31 mouse cellular contexts compared by ENCODE assay signal in the genomic region with DNA sequence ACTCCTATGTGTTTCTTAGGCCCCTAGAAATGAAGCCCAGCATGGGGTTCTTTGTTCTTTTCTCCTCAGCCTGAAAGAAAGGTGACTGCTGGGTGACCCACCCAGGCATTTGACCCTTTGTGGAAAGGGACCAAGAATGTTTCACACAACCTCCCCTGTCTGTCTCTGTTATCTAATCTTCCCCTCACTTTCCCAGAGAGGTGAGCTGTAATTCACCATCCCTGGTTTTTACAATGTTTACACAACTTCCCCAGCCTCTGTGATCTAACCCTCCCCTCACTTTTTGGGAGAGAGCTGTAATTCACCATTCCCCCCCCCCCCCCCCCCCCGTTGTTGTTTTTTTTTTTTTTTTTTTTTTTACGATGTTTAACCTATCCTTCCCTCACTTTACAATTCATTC.
DNase-seq lines count a peak whose midpoint lies in the region; ATAC-seq and TF ChIP-seq lines count a peak whose summit lies in the region.
"Had no signal": no experiment of that assay in that cellular context is flagged by ENCODE, and none has a peak within 500 bp of the region (broad histone marks: within the 10 kb centered on the region; RNA-seq: fewer than 3 reads in every experiment).

No protein-coding gene starts in this region.

- no peak for TF ChIP-seq EP300 in CH12.LX (IDR thresholded peaks at IDR 0.05; ENCODE audit: low read length)

- H3K4me1 ChIP-seq in kidney, embryonic 15.5 days = peaks cover 30% of the 10 kb centered on the region
- peaks cover 31 to 74% of the 10 kb centered on the region in 2 experiments for H3K4me1 ChIP-seq in CH12.LX (ENCODE audit: control insufficient read depth in 1 of 2, insufficient read depth in 2 of 2)
- peaks cover 15% of the 10 kb centered on the region; the same call in 1 of the 2 replicates for H3K4me1 ChIP-seq in intestine, embryonic 16.5 days (ENCODE audit: control insufficient read depth, insufficient read depth, low read length)
- H3K4me1 ChIP-seq in midbrain, postnatal 0 days (ENCODE audit: insufficient read depth, low read length) = no peaks in the 10 kb centered on the region
- H3K4me1 ChIP-seq: embryonic facial prominence, embryonic 13.5 days had no signal

- no peaks in the 10 kb centered on the region for H3K36me3 ChIP-seq in kidney, embryonic 15.5 days
- no peaks in the 10 kb centered on the region for H3K36me3 ChIP-seq in CH12.LX (replicated peaks in 1 of 2; ENCODE audit: control insufficient read depth in 1 of 2, insufficient read depth in 1 of 2, low read length in 1 of 2)
- no peaks in the 10 kb centered on the region for H3K36me3 ChIP-seq in intestine, embryonic 16.5 days (ENCODE audit: control insufficient read depth, insufficient read depth, low read length)
- H3K36me3 ChIP-seq in midbrain, postnatal 0 days (ENCODE audit: insufficient read depth, low read length) = no peaks in the 10 kb centered on the region
- H3K36me3 ChIP-seq: embryonic facial prominence, embryonic 10.5 days; embryonic facial prominence, embryonic 13.5 days; forebrain, embryonic 10.5 days; G1E; heart, embryonic 10.5 days; heart, embryonic 13.5 days had no signal

- H3K4me2 ChIP-seq in kidney, embryonic 15.5 days = no peak overlapping the region
- peak overlapping the region; percentile 58 for H3K4me2 ChIP-seq in CH12.LX (ENCODE audit: insufficient read depth, low read depth, poor library complexity, severe bottlenecking)
- no peak overlapping the region for H3K4me2 ChIP-seq in intestine, embryonic 16.5 days (ENCODE audit: low read depth, low read length)
- H3K4me2 ChIP-seq in midbrain, postnatal 0 days (ENCODE audit: low read depth, low read length, poor library complexity, severe bottlenecking) = no peak overlapping the region
- H3K4me2 ChIP-seq: embryonic facial prominence, embryonic 13.5 days; heart, embryonic 13.5 days; hindbrain, embryonic 14.5 days had no signal

- dilution Hi-C loops in CH12.LX (cut with MboI; ENCODE audit: extremely low pct_ligation_motif_present, extremely low pct_unique_long_range_greater_than_20kb, low sequenced_read_pairs) = no loop called here

- peaks cover under 1% of the 10 kb centered on the region for H3K79me2 ChIP-seq in CH12.LX (replicated peaks; ENCODE audit: control insufficient read depth, extremely low read depth, insufficient read depth, poor library complexity, severe bottlenecking)

- peak overlapping the region; percentile 62 for H3K27ac ChIP-seq in kidney, embryonic 15.5 days
- H3K27ac ChIP-seq in CH12.LX (ENCODE audit: insufficient read depth, low read depth) = 0 out of 2 replicates have a peak overlapping the region, but pooled peaks have one; percentile 28
- H3K27ac ChIP-seq in intestine, embryonic 16.5 days (ENCODE audit: low read length) = no peak overlapping the region
- H3K27ac ChIP-seq in midbrain, postnatal 0 days (ENCODE audit: low read depth, low read length) = no peak overlapping the region
- H3K27ac ChIP-seq: embryonic facial prominence, embryonic 10.5 days; embryonic facial prominence, embryonic 13.5 days; forebrain, embryonic 10.5 days; gastrocnemius, adult 2 months; hindbrain, embryonic 14.5 days; hindbrain, postnatal 0 days had no signal

- in situ Hi-C loops in CH12.LX (cut with MboI; ENCODE audit: low pct_ligation_motif_present, low pct_unique_long_range_greater_than_20kb, low sequenced_read_pairs) = no loop called here

- H3K4me3 ChIP-seq in kidney, embryonic 15.5 days (replicated peaks) = no peak overlapping the region
- H3K4me3 ChIP-seq in CH12.LX (replicated peaks in 1 of 3; ENCODE audit: low read depth in 2 of 3, low read length in 2 of 3, poor library complexity in 1 of 3) = no peak overlapping the region
- H3K4me3 ChIP-seq in intestine, embryonic 16.5 days (ENCODE audit: low read length) = no peak overlapping the region
- no peak overlapping the region for H3K4me3 ChIP-seq in midbrain, postnatal 0 days (ENCODE audit: low read depth, low read length)
- H3K4me3 ChIP-seq: embryonic facial prominence, embryonic 10.5 days; embryonic facial prominence, embryonic 13.5 days; forebrain, embryonic 10.5 days; gastrocnemius, adult 2 months; heart, embryonic 10.5 days; heart, embryonic 13.5 days had no signal

- H3K9me3 ChIP-seq in kidney, embryonic 15.5 days (replicated peaks) = no peaks in the 10 kb centered on the region
- H3K9me3 ChIP-seq in CH12.LX (replicated peaks; ENCODE audit: low read length) = no peaks in the 10 kb centered on the region
- no peaks in the 10 kb centered on the region for H3K9me3 ChIP-seq in intestine, embryonic 16.5 days (ENCODE audit: control insufficient read depth, low read length)
- H3K9me3 ChIP-seq in midbrain, postnatal 0 days (ENCODE audit: low read length) = no peaks in the 10 kb centered on the region
- H3K9me3 ChIP-seq: embryonic facial prominence, embryonic 10.5 days; embryonic facial prominence, embryonic 13.5 days; forebrain, embryonic 10.5 days; G1E; heart, embryonic 10.5 days; heart, embryonic 13.5 days had no signal

- no peak for DNase-seq in kidney, adult 11 months
- peak; percentile 41 for DNase-seq in A20 (ENCODE audit: low read depth, low spot score)
- no peak for DNase-seq in CH12.LX (ENCODE audit: extremely low read depth)
- no peak for DNase-seq in midbrain, postnatal 0 days (ENCODE audit: low spot score)
- DNase-seq: adrenal gland, postnatal 10 days; adrenal gland, postnatal 36 days; cerebellum, adult 11-12 months; cerebellum, adult 8-10 months; cerebellum, postnatal 10 days; cerebellum, postnatal 36 days; embryo, embryonic 11 days; forebrain, postnatal 0 days; gastrocnemius, adult 2 months; gastrocnemius, postnatal 14 days; heart, adult 18-20 months; heart, postnatal 14 days; heart, postnatal 4 days had no signal

- 0% methylated on average over 1 of the region's 2 CpGs for WGBS in kidney, embryonic 15.5 days
- 12% methylated on average over 2 of the region's 2 CpGs for WGBS in intestine, embryonic 16.5 days
- 83% methylated on average over 1 of the region's 2 CpGs for WGBS in midbrain, postnatal 0 days

- no peak overlapping the region for H3K9ac ChIP-seq in kidney, embryonic 15.5 days
- peak overlapping the region; percentile 59 for H3K9ac ChIP-seq in CH12.LX (ENCODE audit: insufficient read depth, low read depth)
- no peak overlapping the region for H3K9ac ChIP-seq in intestine, embryonic 16.5 days (ENCODE audit: low read depth, low read length)
- H3K9ac ChIP-seq in midbrain, postnatal 0 days (replicated peaks; ENCODE audit: low read length, poor library complexity, severe bottlenecking) = no peak overlapping the region
- H3K9ac ChIP-seq: embryonic facial prominence, embryonic 13.5 days; forebrain, postnatal 0 days; heart, embryonic 13.5 days; hindbrain, embryonic 14.5 days had no signal

- TF ChIP-seq RAD21 in CH12.LX (IDR thresholded peaks at IDR 0.05; ENCODE audit: low read depth, low read length) = no peak

- no peak for TF ChIP-seq POLR2A in CH12.LX (IDR thresholded peaks at IDR 0.05; ENCODE audit: low read depth, low read length)

- ATAC-seq in kidney, embryonic 15.5 days (replicated peaks; ENCODE audit: low FRiP score) = peak; percentile 23; the same call in 1 of the 2 replicates
- ATAC-seq in intestine, embryonic 16.5 days = 0 out of 2 replicates have a peak, but pooled peaks have one; percentile 21
- ATAC-seq in cerebellum, adult (ENCODE audit: insufficient number of reproducible peaks, low FRiP score, low TSS enrichment) = no peak
- ATAC-seq in midbrain, postnatal 0 days (ENCODE audit: low FRiP score) = no peak
- ATAC-seq in granulocyte monocyte progenitor cell, adult 5-6 weeks (replicated peaks; ENCODE audit: poor library complexity, severe bottlenecking) = no peak
- ATAC-seq: forebrain, embryonic 14.5 days; forebrain, postnatal 0 days; hindbrain, postnatal 0 days; Patski had no signal

- no peaks in the 10 kb centered on the region for H3K27me3 ChIP-seq in kidney, embryonic 15.5 days
- H3K27me3 ChIP-seq in CH12.LX (replicated peaks) = no peaks in the 10 kb centered on the region
- no peaks in the 10 kb centered on the region for H3K27me3 ChIP-seq in intestine, embryonic 16.5 days (replicated peaks; ENCODE audit: control insufficient read depth, insufficient read depth, low read length)
- no peaks in the 10 kb centered on the region for H3K27me3 ChIP-seq in midbrain, postnatal 0 days (ENCODE audit: insufficient read depth, low read length)
- H3K27me3 ChIP-seq: embryonic facial prominence, embryonic 13.5 days; heart, embryonic 13.5 days; Patski had no signal

- TF ChIP-seq CTCF in CH12.LX (conservative IDR thresholded peaks at IDR 0.05 in 1 of 2, IDR thresholded peaks at IDR 0.05 in 1 of 2; ENCODE audit: low read depth in 2 of 2, low read length in 2 of 2) = no peak
- TF ChIP-seq CTCF in midbrain, postnatal 0 days (IDR thresholded peaks at IDR 0.05) = no peak

TF ChIP-seq in CH12.LX, 34 proteins besides CTCF, POLR2A, EP300 and RAD21:
- TF ChIP-seq MAFK (IDR thresholded peaks at IDR 0.05; ENCODE audit: insufficient replicate concordance, low read length) (no peak), KAT2A (IDR thresholded peaks at IDR 0.05; ENCODE audit: insufficient replicate concordance, low read length) (no peak), CHD2 (IDR thresholded peaks at IDR 0.05; ENCODE audit: low read length) (no peak), JUND (conservative IDR thresholded peaks at IDR 0.05; ENCODE audit: low read depth, low read length) (no peak), POLR2AphosphoS2 (IDR thresholded peaks at IDR 0.05; ENCODE audit: low read depth, low read length) (no peak), MAZ (IDR thresholded peaks at IDR 0.05; ENCODE audit: low read depth, low read length) (no peak), RCOR1 (conservative IDR thresholded peaks at IDR 0.05; ENCODE audit: low read depth, low read length) (no peak), NRF1 (IDR thresholded peaks at IDR 0.05; ENCODE audit: low read depth, low read length) (no peak)

Comparison
In these comparisons a context has a peak if more than half of its experiments do, and no peak if none do; other contexts are left out.
1. ATAC-seq: peak in kidney, embryonic 15.5 days (single experiment) and intestine, embryonic 16.5 days (single experiment); none in cerebellum, adult (single experiment), midbrain, postnatal 0 days (single experiment) and granulocyte monocyte progenitor cell, adult 5-6 weeks (single experiment).
2. H3K27ac ChIP-seq: peak in kidney, embryonic 15.5 days (single experiment) and CH12.LX (single experiment); none in intestine, embryonic 16.5 days (single experiment) and midbrain, postnatal 0 days (single experiment).